Mouse (Mus musculus) G1E (cell line): ENCODE measurements at regions not wholly inside any gene's neighbourhood (a gene's known extent, or its start where the extent isn't known, plus 50 kb on each side); places are given as distances from the start of the nearest gene placed in this dataset.
"Not testable (repeated sequence)": the region's sequence is repeated elsewhere in the genome, so short reads cannot be mapped to it uniquely, and the experiment has no call there.

Experiments
- ATAC-seq: 2 replicates; pipeline ENCODE4 v1.8.0; 2016; ENCODE audit warnings: mild to moderate bottlenecking; ENCODE audit not compliant: insufficient number of reproducible peaks, poor library complexity, low FRiP score, severe bottlenecking; ENCODE audit errors: extremely low read depth
- DNase-seq: peaks from one replicate; pipeline ENCODE4 v3.0.0; 2012; ENCODE audit warnings: low spot score
- H3K27me3 ChIP-seq: 2 replicates; pipeline ENCODE4 v1.6.1; 2012; ENCODE audit warnings: mild to moderate bottlenecking, low read length, inconsistent platforms; ENCODE audit not compliant: insufficient read depth
- H3K36me3 ChIP-seq: replicated peaks from 2 replicates; pipeline ENCODE3; 2012; ENCODE audit warnings: mild to moderate bottlenecking, inconsistent platforms
- H3K4me1 ChIP-seq: 2 replicates; pipeline ENCODE4 v1.6.1; 2012; ENCODE audit warnings: low read depth, low read length, inconsistent platforms, mixed read lengths; ENCODE audit not compliant: insufficient read depth
- H3K4me3 ChIP-seq: 2 replicates; pipeline ENCODE4 v1.5.1; 2012; ENCODE audit warnings: low read depth, mild to moderate bottlenecking, inconsistent platforms, low read length, moderate library complexity, mixed read lengths
- H3K9me3 ChIP-seq: replicated peaks from 2 replicates; pipeline ENCODE4 v1.6.1; 2012; ENCODE audit warnings: inconsistent platforms
- CTCF ChIP-seq: IDR thresholded peaks from 2 replicates; pipeline ENCODE4 v1.5.1; 2012; ENCODE audit warnings: low read depth, low read length, inconsistent platforms, mixed read lengths
- GATA1 ChIP-seq: IDR thresholded peaks from 2 replicates; pipeline ENCODE4 v1.6.1; 2012; ENCODE audit warnings: borderline replicate concordance, low read length, inconsistent platforms, mixed read lengths
- GATA2 ChIP-seq: IDR thresholded peaks from 2 replicates; pipeline ENCODE4 v1.6.1; 2012; ENCODE audit warnings: low read depth, low read length, inconsistent platforms, borderline replicate concordance
- POLR2AphosphoS5 ChIP-seq: IDR thresholded peaks from 2 replicates; pipeline ENCODE4 v1.6.1; 2012; ENCODE audit warnings: low read depth, low read length, inconsistent platforms; ENCODE audit not compliant: insufficient replicate concordance
- TAL1 ChIP-seq: conservative IDR thresholded peaks from 2 replicates; pipeline ENCODE4 v1.6.1; 2012; ENCODE audit warnings: low read depth, low read length, inconsistent platforms, mixed read lengths

DNA sequence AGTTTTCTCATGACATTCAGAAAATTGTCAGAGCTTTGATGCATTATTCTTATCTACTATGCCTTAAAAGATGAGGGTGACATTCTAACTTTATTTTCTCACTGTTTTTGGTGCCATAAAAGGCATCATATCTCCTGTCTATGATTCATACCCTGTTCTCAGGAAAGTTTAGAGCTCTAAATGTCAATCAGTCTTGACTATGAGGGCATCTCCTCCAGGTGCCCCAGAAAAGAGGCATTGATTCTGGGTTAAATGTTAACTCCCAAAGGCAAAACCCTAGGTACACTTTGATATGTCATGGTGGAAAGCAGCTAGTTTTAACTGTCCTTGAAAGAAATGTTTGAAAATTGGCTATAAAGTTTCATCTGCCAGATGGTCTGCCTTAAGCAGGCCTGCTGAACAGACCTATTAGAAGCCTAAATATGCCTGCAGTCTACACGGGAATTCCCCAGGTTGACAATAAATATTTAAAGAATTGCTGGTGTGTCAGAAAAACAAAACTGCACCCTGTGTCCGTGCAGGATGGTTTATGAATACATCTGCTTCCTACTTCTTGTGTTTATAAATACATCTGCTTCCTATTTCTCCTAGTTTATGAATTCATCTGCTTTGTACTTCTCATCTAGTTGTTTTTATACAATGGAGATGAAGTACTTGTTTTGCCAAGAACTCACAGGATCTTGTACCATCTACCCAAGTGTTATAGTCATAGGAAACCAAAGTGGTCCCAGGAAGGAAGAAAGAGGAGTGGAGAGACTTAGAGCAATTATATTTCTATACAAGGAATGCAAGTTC is 172.3 kb downstream of the Snca start:
- H3K27me3 ChIP-seq = peaks cover 5% of the 10 kb centered on the region; the same call in 1 of the 2 replicates
- TF ChIP-seq POLR2AphosphoS5 (no peak), GATA2 (no peak), CTCF (no peak), TAL1 (no peak), GATA1 (no peak)
- H3K9me3 ChIP-seq = no peaks in the 10 kb centered on the region
- ATAC-seq = no peak
- H3K4me1 ChIP-seq = no peaks in the 10 kb centered on the region
- no peaks in the 10 kb centered on the region for H3K36me3 ChIP-seq
- DNase-seq = no peak
- H3K4me3 ChIP-seq = no peak overlapping the region

- DNase-seq, H3K4me3 ChIP-seq, ATAC-seq, H3K36me3 ChIP-seq, H3K9me3 ChIP-seq, H3K4me1 ChIP-seq, H3K27me3 ChIP-seq: not testable (repeated sequence)
These were observed 182.6 kb downstream of the Snca start for GRCm38 (mm10) chr6:60646983-60647617.

- ATAC-seq = no peak
- no peak overlapping the region for H3K4me3 ChIP-seq
- no peak for TF ChIP-seq CTCF
- no peak for TF ChIP-seq POLR2AphosphoS5
- no peak for TF ChIP-seq GATA2
- TF ChIP-seq GATA1 = no peak
- TF ChIP-seq TAL1 = no peak
- no peaks in the 10 kb centered on the region for H3K36me3 ChIP-seq
- H3K9me3 ChIP-seq = no peaks in the 10 kb centered on the region
- DNase-seq = no peak
- H3K4me1 ChIP-seq = no peaks in the 10 kb centered on the region
- H3K27me3 ChIP-seq = no peaks in the 10 kb centered on the region
These were observed 187.4 kb downstream of the Snca start for GRCm38 (mm10) chr6:60642251-60642650.

- DNase-seq = no peak
- H3K36me3 ChIP-seq = no peaks in the 10 kb centered on the region
- no peaks in the 10 kb centered on the region for H3K9me3 ChIP-seq
- no peak for ATAC-seq
- TF ChIP-seq GATA2 (no peak), POLR2AphosphoS5 (no peak), CTCF (no peak), TAL1 (no peak), GATA1 (no peak)
- H3K27me3 ChIP-seq = no peaks in the 10 kb centered on the region
- no peaks in the 10 kb centered on the region for H3K4me1 ChIP-seq
- no peak overlapping the region for H3K4me3 ChIP-seq
These were observed 213.3 kb downstream of the Snca start for GRCm38 (mm10) chr6:60616313-60616712.

- Histone ChIP-seq H3K9me3 (no peaks in the 10 kb centered on the region), H3K27me3 (no peaks in the 10 kb centered on the region), H3K4me3 (no peak overlapping the region), H3K4me1 (no peaks in the 10 kb centered on the region), H3K36me3 (no peaks in the 10 kb centered on the region)
- no peak for ATAC-seq
- no peak for TF ChIP-seq TAL1
- no peak for TF ChIP-seq POLR2AphosphoS5
- no peak for TF ChIP-seq CTCF
- no peak for TF ChIP-seq GATA2
- no peak for TF ChIP-seq GATA1
- DNase-seq = no peak
These were observed 229.5 kb downstream of the Snca start for GRCm38 (mm10) chr6:60600201-60600600.

DNA sequence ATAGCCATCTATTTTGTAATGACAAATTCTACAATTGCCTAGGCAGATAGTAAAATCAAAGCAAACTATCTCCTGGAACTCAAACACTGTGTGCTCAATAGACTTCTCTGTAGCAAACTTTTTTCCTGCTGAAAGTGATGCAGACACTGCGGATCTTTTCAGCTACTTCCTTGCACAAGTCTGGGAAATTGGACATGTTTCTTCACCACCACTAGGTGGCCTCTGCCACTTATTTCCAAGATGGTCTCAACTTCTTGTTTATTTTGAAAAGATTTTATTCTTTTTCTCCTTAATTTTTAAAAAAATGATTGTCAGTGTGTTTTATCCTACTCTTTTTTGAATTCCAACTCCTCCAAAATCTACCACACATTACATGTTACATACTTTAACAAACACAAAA is 265.4 kb downstream of the Snca start:
- ATAC-seq (no peak), DNase-seq (peak; percentile 1)
- no peaks in the 10 kb centered on the region for H3K27me3 ChIP-seq
- TF ChIP-seq CTCF (no peak), GATA2 (no peak), POLR2AphosphoS5 (no peak), GATA1 (no peak), TAL1 (no peak)
- no peaks in the 10 kb centered on the region for H3K4me1 ChIP-seq
- no peaks in the 10 kb centered on the region for H3K36me3 ChIP-seq
- no peak overlapping the region for H3K4me3 ChIP-seq
- H3K9me3 ChIP-seq = no peaks in the 10 kb centered on the region
